Mouse (Mus musculus): ENCODE measurements around the gene Rasal2. TPM values are rescaled to one million over a fixed set of nuclear protein-coding genes. Genes with fewer than 3 reads are reported as not detected.

Gene Rasal2
- total RNA-seq, 2 experiments from 2014 or later: 25.4 to 35.8 TPM

DNA sequence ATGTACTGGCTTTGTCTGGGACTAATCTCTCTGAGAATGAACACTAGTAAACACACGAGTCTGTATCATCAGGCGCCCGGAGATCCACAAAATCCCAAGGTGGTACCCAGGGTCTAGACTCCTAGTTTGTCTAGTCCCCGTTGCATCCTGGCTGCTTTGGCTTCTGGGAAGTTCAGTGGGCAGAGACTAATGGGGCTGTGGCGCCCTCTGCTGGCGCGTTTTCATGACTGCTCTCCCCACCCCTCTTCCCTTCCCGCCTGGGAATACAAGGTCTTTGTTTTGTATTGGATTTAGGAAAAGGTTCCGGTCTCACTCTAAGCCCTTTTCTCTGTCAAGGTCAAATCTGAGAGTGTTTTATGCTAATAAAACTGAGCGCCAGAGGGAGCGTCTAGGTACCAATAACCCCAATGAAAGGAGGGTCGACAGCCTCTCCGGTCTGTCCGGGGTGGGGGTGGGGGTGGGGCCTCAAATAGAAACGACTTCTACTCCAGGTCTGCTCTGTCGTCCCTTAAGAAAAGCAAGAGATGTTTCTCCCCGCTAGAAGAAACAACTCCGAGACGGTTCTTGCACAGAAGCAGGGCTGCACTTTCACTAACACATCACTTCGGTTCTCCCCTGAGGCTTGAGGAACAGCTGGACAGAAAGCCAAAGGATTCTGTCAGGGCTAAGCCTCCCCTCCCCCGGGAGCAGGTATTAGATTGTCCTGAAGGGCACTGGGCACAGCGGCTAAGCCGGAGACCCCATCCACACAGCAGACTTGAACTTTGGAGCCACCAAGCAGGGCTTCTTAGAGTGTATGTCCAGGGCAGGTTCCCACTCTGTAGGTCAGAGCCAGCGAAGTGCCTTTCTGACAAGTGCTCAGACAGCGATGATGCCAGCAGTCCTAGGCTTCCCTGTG lies 326.0 kb downstream of the Rasal2 start:
- DNase-seq: peak; percentile 71 to 78
- intact Hi-C loops (cut with DNase I): loop anchor here (2.0 kb wide), 2 partner anchors 194 to 372 kb away; partner anchors contain the start of gene Cryzl2

Other genes starting within 250 kb of the Rasal2 start
- 1 to 10 TPM; 7.3 to 8.4 TPM for gene Cryzl2, start 46.0 kb upstream of the Rasal2 start, total RNA-seq (2021)
- gene Sec16b, start 94.1 kb upstream of the Rasal2 start, total RNA-seq (2021): under 1 TPM; 0.73 to 0.89 TPM

All from heart, postnatal 36 days (tissue).